Mouse (Mus musculus) liver, embryonic 15.5 days (tissue): ENCODE measurements around the gene Mindy1. TPM values are rescaled to one million over a fixed set of nuclear protein-coding genes. Genes with fewer than 3 reads are reported as not detected.
"Not testable (repeated sequence)": the region's sequence is repeated elsewhere in the genome, so short reads cannot be mapped to it uniquely, and the experiment has no call there.

Source experiments
- ATAC-seq: fragments of 200-750 bp; cut with Nextera tagmentation; 2 replicates; pipeline ENCODE4 v1.8.0; 2017; ENCODE audit warnings: moderate number of reproducible peaks, mild to moderate bottlenecking, moderate library complexity; ENCODE audit not compliant: insufficient read depth
- H3K27ac ChIP-seq: fragments of 300-500 bp; sonication (generic); replicated peaks from 2 replicates; pipeline ENCODE4 v1.5.1; 2015; ENCODE audit warnings: mild to moderate bottlenecking, inconsistent platforms
- H3K27me3 ChIP-seq: fragments of 300-500 bp; sonication (generic); 2 replicates; pipeline ENCODE4 v1.6.1; 2015; ENCODE audit warnings: mild to moderate bottlenecking, inconsistent platforms
- H3K36me3 ChIP-seq: fragments of 300-500 bp; sonication (generic); replicated peaks from 2 replicates; pipeline ENCODE4 v1.6.1; 2015; ENCODE audit warnings: moderate library complexity, mild to moderate bottlenecking, inconsistent platforms
- H3K4me1 ChIP-seq: fragments of 300-500 bp; sonication (generic); replicated peaks from 2 replicates; pipeline ENCODE4 v1.6.1; 2015; ENCODE audit warnings: inconsistent platforms
- H3K4me2 ChIP-seq: fragments of 300-500 bp; sonication (generic); 2 replicates; pipeline ENCODE4 v1.6.1; 2015; ENCODE audit warnings: moderate library complexity, mild to moderate bottlenecking, inconsistent platforms
- H3K4me3 ChIP-seq: fragments of 300-500 bp; sonication (generic); replicated peaks from 2 replicates; pipeline ENCODE4 v1.5.1; 2015; ENCODE audit warnings: mild to moderate bottlenecking, inconsistent platforms
- H3K9ac ChIP-seq: fragments of 300-500 bp; sonication (generic); 2 replicates; pipeline ENCODE4 v1.6.1; 2015; ENCODE audit warnings: moderate library complexity, mild to moderate bottlenecking, inconsistent platforms
- H3K9me3 ChIP-seq: fragments of 300-500 bp; sonication (generic); replicated peaks from 2 replicates; pipeline ENCODE4 v1.6.1; 2016; ENCODE audit warnings: inconsistent platforms
- WGBS: fragments of 180-500 bp; shearing (Covaris S2); methylation state at CpG from one replicate; pipeline ENCODE4 v1.1.7; 2015; ENCODE audit warnings: mixed read lengths; ENCODE audit not compliant: insufficient replicate concordance; 5-methylcytosine and 5-hydroxymethylcytosine counted together
- polyA plus RNA-seq: library from polyadenylated mRNA; unstranded; fragments of >200 nt; fragmentation: Nextera tagmentation; extraction: Ambion mirVana; gene quantifications from 2 replicates; pipeline ENCODE4 v1.2.1, GENCODE M21; 2015

Mindy1 gene
- polyA plus RNA-seq, 1 experiment from 2014 or later, result 18.8 TPM

GRCm38 (mm10) chr3:95323429-95323828, 42.3 kb downstream of the Mindy1 start:
- H3K4me2 ChIP-seq, result no peak overlapping the region
- H3K27me3 ChIP-seq, result no peaks in the 10 kb centered on the region
- peaks cover 33% of the 10 kb centered on the region for H3K4me1 ChIP-seq
- no peaks in the 10 kb centered on the region for H3K9me3 ChIP-seq
- H3K36me3 ChIP-seq, result peaks cover 88% of the 10 kb centered on the region
- no peak overlapping the region for H3K9ac ChIP-seq
- WGBS, result 50% methylated on average over 3 of the region's 3 CpGs
- no peak overlapping the region for H3K4me3 ChIP-seq
- no peak for ATAC-seq
- peak overlapping the region; percentile 35; the same call in 1 of the 2 replicates for H3K27ac ChIP-seq

GRCm38 (mm10) chr3:95324454-95325144, 43.5 kb downstream of the Mindy1 start:
- Histone ChIP-seq H3K36me3 (peaks cover 98% of the 10 kb centered on the region), H3K27me3 (no peaks in the 10 kb centered on the region), H3K9me3 (no peaks in the 10 kb centered on the region), H3K4me1 (peaks cover 23% of the 10 kb centered on the region), H3K27ac (no peak overlapping the region), H3K9ac (no peak overlapping the region), H3K4me2 (no peak overlapping the region), H3K4me3 (no peak overlapping the region)
- 84% methylated on average over 6 of the region's 6 CpGs for WGBS
- ATAC-seq, result no peak

GRCm38 (mm10) chr3:95328803-95329404, 47.8 kb downstream of the Mindy1 start:
- Histone ChIP-seq H3K36me3 (peaks cover 93% of the 10 kb centered on the region), H3K27me3 (no peaks in the 10 kb centered on the region), H3K27ac (no peak overlapping the region), H3K9ac (no peak overlapping the region), H3K4me3 (no peak overlapping the region), H3K4me2 (no peak overlapping the region), H3K4me1 (peaks cover under 1% of the 10 kb centered on the region; the same call in 1 of the 2 replicates), H3K9me3 (no peaks in the 10 kb centered on the region)
- 72% methylated on average over 1 of the region's 1 CpGs for WGBS
- ATAC-seq, result no peak

- Histone ChIP-seq H3K9me3 (no peaks in the 10 kb centered on the region), H3K9ac (no peak overlapping the region), H3K27ac (no peak overlapping the region), H3K4me2 (no peak overlapping the region), H3K36me3 (peaks cover 85% of the 10 kb centered on the region), H3K4me1 (no peaks in the 10 kb centered on the region), H3K27me3 (no peaks in the 10 kb centered on the region), H3K4me3 (no peak overlapping the region)
- no CpG with 5 or more reads among the region's 1 CpGs for WGBS
- ATAC-seq, result no peak
These were observed 50.4 kb downstream of the Mindy1 start for GRCm38 (mm10) chr3:95331528-95331927.

- Histone ChIP-seq H3K4me3 (no peak overlapping the region), H3K27ac (no peak overlapping the region), H3K27me3 (no peaks in the 10 kb centered on the region), H3K9me3 (no peaks in the 10 kb centered on the region), H3K9ac (no peak overlapping the region), H3K4me1 (no peaks in the 10 kb centered on the region), H3K36me3 (peaks cover 90% of the 10 kb centered on the region), H3K4me2 (no peak overlapping the region)
- 80% methylated on average over 4 of the region's 4 CpGs for WGBS
- no peak for ATAC-seq
These were observed 56.2 kb downstream of the Mindy1 start for GRCm38 (mm10) chr3:95337345-95337744.

- H3K9me3 ChIP-seq, result no peaks in the 10 kb centered on the region
- peaks cover 90% of the 10 kb centered on the region for H3K36me3 ChIP-seq
- H3K4me2 ChIP-seq, result no peak overlapping the region
- no peak overlapping the region for H3K27ac ChIP-seq
- ATAC-seq, result no peak
- WGBS, result 82% methylated on average over 4 of the region's 4 CpGs
- no peak overlapping the region for H3K4me3 ChIP-seq
- H3K4me1 ChIP-seq, result no peaks in the 10 kb centered on the region
- H3K27me3 ChIP-seq, result no peaks in the 10 kb centered on the region
- no peak overlapping the region for H3K9ac ChIP-seq
These were observed 57.1 kb downstream of the Mindy1 start for GRCm38 (mm10) chr3:95338251-95338650.

- not testable (repeated sequence) for H3K27ac ChIP-seq, H3K9ac ChIP-seq, H3K27me3 ChIP-seq, H3K4me2 ChIP-seq, ATAC-seq, H3K4me1 ChIP-seq, H3K4me3 ChIP-seq, H3K9me3 ChIP-seq
- WGBS, result 80% methylated on average over 9 of the region's 9 CpGs
- peaks cover 91% of the 10 kb centered on the region for H3K36me3 ChIP-seq
These were observed 62.3 kb downstream of the Mindy1 start for GRCm38 (mm10) chr3:95343356-95344000.

Other genes starting within 250 kb of the Mindy1 start
- 151 and 159 TPM in 2 replicates for gene Psmd4, start 238.7 kb upstream of the Mindy1 start, polyA plus RNA-seq
- 8.5 and 8.7 TPM in 2 replicates for gene Pip5k1a, start 174.4 kb upstream of the Mindy1 start, polyA plus RNA-seq
- 31.4 and 36.6 TPM in 2 replicates for gene Vps72, start 170.3 kb upstream of the Mindy1 start, polyA plus RNA-seq
- gene Tmod4, start 156.9 kb upstream of the Mindy1 start, polyA plus RNA-seq, result 0.53 and 0.88 TPM in 2 replicates
- 25.6 and 26.1 TPM in 2 replicates for gene Scnm1, start 147.3 kb upstream of the Mindy1 start, polyA plus RNA-seq
- 7.1 and 8.3 TPM in 2 replicates for gene Lysmd1, start 147.3 kb upstream of the Mindy1 start, polyA plus RNA-seq
- 9.3 and 9.8 TPM in 2 replicates for gene Tnfaip8l2, start 139.0 kb upstream of the Mindy1 start, polyA plus RNA-seq
- 0.37 and 0.68 TPM in 2 replicates for gene Sema6c, start 120.9 kb upstream of the Mindy1 start, polyA plus RNA-seq
- 6.2 and 7.1 TPM in 2 replicates for gene Gabpb2, start 63.4 kb upstream of the Mindy1 start, polyA plus RNA-seq
- 36.7 and 42.6 TPM in 2 replicates for gene Cdc42se1, start 52.6 kb upstream of the Mindy1 start, polyA plus RNA-seq
- gene Mllt11, start 49.2 kb upstream of the Mindy1 start, polyA plus RNA-seq, result 2.2 and 2.7 TPM in 2 replicates
- gene Gm128, start 39.7 kb upstream of the Mindy1 start, polyA plus RNA-seq, result 0.07 and 0.12 TPM in 2 replicates
- not detected in 2 replicates for gene Bnipl, start 30.2 kb upstream of the Mindy1 start, polyA plus RNA-seq
- 9.0 and 9.5 TPM in 2 replicates for gene Prune1, start 731 bp downstream of the Mindy1 start, polyA plus RNA-seq
- gene Anxa9, start 25.8 kb downstream of the Mindy1 start, polyA plus RNA-seq, result 2.1 and 2.8 TPM in 2 replicates
- 110 and 114 TPM in 2 replicates for gene Cers2, start 33.4 kb downstream of the Mindy1 start, polyA plus RNA-seq
- 12.0 and 12.9 TPM in 2 replicates for gene Setdb1, start 75.9 kb downstream of the Mindy1 start, polyA plus RNA-seq
- gene 4930558C23Rik, start 121.5 kb downstream of the Mindy1 start, polyA plus RNA-seq, result not detected in 2 replicates
- 15.4 and 16.4 TPM in 2 replicates for gene Arnt, start 153.0 kb downstream of the Mindy1 start, polyA plus RNA-seq
- 1.3 and 1.8 TPM in 2 replicates for gene Ctsk, start 217.9 kb downstream of the Mindy1 start, polyA plus RNA-seq
- 34.9 and 37.1 TPM in 2 replicates for gene Ctss, start 245.4 kb downstream of the Mindy1 start, polyA plus RNA-seq